Mouse (Mus musculus) frontal cortex, postnatal 36 days (tissue): ENCODE measurements around the gene Fam25c.

Experiments used
- DNase-seq, 2 experiments: peaks; one replicate each; pipeline ENCODE4 v3.0.0; 2022; ENCODE audit warnings: low spot score in 2 of 2

Gene Fam25c

GRCm38 (mm10) chr14:34363490-34364253, 8.4 kb upstream of the Fam25c start:
- peak; percentile 48 to 49 for DNase-seq

GRCm38 (mm10) chr14:34362726-34363445, 7.7 kb upstream of the Fam25c start:
- peak; percentile 42 to 70 for DNase-seq

- DNase-seq: no peak
Observed at GRCm38 (mm10) chr14:34362135-34362534, 6.9 kb upstream of the Fam25c start.

GRCm38 (mm10) chr14:34360251-34360650, 5.0 kb upstream of the Fam25c start:
- DNase-seq: no peak

GRCm38 (mm10) chr14:34359676-34360244, 4.5 kb upstream of the Fam25c start:
- DNase-seq: no peak

GRCm38 (mm10) chr14:34357671-34358455, 2.6 kb upstream of the Fam25c start:
- DNase-seq: peak in 1 of 2 experiments; percentile 28

- no peak for DNase-seq
Observed at GRCm38 (mm10) chr14:34354456-34354855, 777 bp downstream of the Fam25c start.

- no peak for DNase-seq
Observed at GRCm38 (mm10) chr14:34353326-34353725, 1.9 kb downstream of the Fam25c start.

GRCm38 (mm10) chr14:34352523-34352922, 2.7 kb downstream of the Fam25c start:
- DNase-seq: no peak

- no peak for DNase-seq
Observed at GRCm38 (mm10) chr14:34351660-34352059, 3.6 kb downstream of the Fam25c start.

GRCm38 (mm10) chr14:34349007-34349406, 6.2 kb downstream of the Fam25c start:
- no peak for DNase-seq

GRCm38 (mm10) chr14:34348301-34348700, 6.9 kb downstream of the Fam25c start:
- DNase-seq: no peak

- DNase-seq: no peak
Observed at GRCm38 (mm10) chr14:34347084-34347483, 8.1 kb downstream of the Fam25c start.

- no peak for DNase-seq
Observed at GRCm38 (mm10) chr14:34345771-34346566, 9.3 kb downstream of the Fam25c start.

GRCm38 (mm10) chr14:34344361-34344760, 10.9 kb downstream of the Fam25c start:
- DNase-seq: no peak

- DNase-seq: no peak
Observed at GRCm38 (mm10) chr14:34343078-34343477, 12.2 kb downstream of the Fam25c start.

- no peak for DNase-seq
Observed at GRCm38 (mm10) chr14:34341993-34342392, 13.2 kb downstream of the Fam25c start.

GRCm38 (mm10) chr14:34339446-34339845, 15.8 kb downstream of the Fam25c start:
- DNase-seq: no peak

- peak; percentile 14 to 59 for DNase-seq
Observed at GRCm38 (mm10) chr14:34332476-34332875, 22.8 kb downstream of the Fam25c start.

GRCm38 (mm10) chr14:34331886-34332285, 23.3 kb downstream of the Fam25c start:
- peak; percentile 24 to 50 for DNase-seq

- DNase-seq: no peak
Observed at GRCm38 (mm10) chr14:34330657-34331158, 24.5 kb downstream of the Fam25c start.
